Mouse (Mus musculus) T-cell, adult 2 months (primary cell): ENCODE measurements around the gene Calm3.

Experiments used
- DNase-seq: peaks from one replicate; pipeline ENCODE4 v3.0.0; 2022; ENCODE audit warnings: low spot score

The Calm3 gene

DNA sequence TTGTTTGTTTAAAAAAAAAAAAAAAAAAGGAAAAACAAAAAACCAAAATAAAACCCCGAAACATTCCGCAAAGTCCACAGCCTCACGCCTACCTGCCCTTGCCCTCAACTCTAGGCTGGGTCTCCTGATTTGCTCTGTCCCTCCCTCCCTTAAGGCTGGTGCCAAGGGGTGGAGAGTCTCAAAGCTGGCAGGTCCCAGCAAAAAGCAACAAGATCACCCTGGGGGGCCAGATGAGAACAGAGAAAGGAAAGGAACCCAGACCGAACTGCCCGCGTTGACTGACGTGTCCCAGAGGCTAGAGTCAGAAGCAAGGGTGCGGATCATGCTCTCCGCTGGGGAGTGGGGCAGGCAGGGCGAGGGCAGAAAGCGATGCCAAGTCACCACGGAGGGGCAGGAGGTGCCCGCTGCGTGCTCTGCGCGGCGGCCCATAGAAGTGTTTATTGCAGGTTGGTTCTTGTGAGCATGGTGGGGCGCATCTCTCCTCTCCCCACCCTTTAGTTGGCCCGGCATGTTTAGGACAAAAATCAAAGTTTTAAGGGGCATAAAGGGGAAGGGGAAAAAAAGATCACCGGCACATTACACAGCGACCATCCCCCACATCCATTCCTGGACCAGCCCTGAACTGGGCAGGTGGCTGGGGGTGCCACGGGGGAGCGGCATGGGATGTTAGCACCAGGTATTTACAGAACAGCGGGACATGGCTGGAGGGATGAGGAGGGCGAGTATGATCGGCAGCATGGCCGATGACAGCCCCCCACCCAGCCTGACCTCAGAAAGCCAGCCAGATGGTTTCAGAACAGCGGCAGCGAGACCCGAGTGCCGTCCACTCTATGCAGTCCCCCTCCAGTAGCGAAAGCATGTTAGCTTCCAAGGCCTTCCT, 8.2 kb downstream of the Calm3 start:
- DNase-seq, result no peak

DNA sequence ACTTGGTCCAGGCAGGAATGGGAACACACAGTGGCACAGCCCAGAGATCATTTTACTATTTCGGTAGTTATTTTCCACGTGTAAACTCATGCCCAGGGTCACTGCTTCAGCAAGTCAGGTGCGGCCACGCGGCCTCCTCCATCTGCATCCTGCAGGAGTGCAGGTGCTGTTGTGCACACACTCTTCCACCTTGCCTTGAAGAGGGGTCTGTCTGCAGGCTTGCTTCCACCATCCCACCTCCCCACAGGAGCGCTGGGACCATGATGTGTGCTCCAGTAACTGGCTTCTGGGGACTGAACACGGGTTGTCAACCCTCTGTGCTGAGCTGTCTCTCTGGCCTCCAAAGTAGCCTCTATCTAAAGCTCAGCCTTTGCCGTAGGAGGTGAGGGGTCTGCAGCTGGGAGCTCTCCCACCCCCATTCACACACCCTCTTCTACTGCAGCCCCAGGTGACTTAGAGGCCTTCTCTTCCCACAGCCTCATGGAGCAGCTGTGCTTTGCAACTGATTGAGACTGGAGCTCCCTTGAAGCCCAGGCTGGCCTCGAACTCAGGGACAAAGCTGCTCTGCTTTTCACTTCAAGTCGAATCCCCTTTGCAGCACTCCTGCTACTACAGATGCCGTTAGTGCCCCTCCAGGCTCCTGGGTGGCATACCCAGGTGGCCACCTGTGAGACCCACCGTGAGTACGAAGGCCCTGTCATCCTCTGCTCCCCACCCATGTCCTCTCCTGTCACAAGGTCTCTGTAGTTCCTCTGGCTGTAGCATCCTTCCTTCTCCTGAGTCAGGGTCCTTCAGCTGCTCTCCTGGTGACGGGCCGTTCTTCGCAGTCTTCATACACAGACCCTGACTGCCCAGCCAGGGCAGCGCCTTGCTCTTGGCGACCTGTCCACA, 9.2 kb downstream of the Calm3 start:
- DNase-seq, result no peak

DNA sequence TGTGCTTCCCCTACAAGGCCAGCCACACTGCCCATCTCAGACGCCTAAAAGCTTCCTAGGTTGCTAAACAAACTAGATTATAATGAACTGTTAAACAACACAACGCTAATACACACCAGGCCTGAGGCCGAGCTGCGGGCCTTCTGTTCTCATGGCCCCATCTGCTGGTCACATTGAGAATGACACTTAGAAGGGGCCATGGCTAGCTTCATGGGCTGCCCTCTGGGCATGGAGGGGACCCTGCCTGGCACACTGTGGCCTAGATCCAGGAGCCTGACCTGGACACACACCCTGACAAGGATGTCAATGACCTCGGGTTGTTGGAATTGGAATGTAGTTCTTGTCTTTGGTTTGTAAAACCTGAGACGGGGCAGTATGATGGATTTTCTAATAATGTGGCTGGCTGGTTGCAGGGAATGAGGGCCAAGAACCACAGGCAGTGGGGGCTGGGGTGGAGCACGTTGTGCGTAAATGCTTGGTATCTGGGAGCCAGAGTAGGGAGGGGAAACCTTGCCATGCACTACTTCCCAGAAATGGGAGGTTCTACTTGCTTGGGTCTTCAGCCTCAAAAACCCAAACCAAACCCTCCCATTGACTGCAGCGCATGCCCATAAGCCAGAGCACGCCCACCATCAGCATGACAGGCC, 10.0 kb downstream of the Calm3 start:
- DNase-seq, result peak; percentile 65

GRCm38 (mm10) chr7:16912360-16912759, 11.6 kb downstream of the Calm3 start:
- DNase-seq, result no peak

DNA sequence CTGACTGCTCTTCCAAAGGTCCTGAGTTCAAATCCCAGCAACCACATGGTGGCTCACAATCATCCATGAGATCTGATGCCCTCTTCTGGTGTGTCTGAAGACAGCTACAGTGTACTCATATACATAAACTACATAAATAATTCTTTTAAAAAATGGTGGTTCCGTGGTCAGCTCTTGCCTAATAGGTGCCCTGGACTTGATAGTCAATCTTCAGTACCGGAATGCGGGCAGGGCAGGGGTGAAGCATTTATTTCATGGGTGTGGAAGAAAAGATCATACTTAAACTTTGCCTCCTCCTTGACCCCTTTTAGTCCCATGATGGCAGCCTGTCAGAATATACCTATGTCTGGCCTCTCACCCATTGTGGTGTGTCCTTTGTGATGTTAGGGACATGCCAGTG, 12.0 kb downstream of the Calm3 start:
- no peak for DNase-seq

GRCm38 (mm10) chr7:16909909-16910308, 14.0 kb downstream of the Calm3 start:
- DNase-seq, result no peak

- no peak for DNase-seq
Measured at GRCm38 (mm10) chr7:16908859-16909258, 15.1 kb downstream of the Calm3 start.

- DNase-seq, result no peak
Measured at GRCm38 (mm10) chr7:16908367-16908766, 15.5 kb downstream of the Calm3 start.

GRCm38 (mm10) chr7:16907842-16908241, 16.1 kb downstream of the Calm3 start:
- DNase-seq, result no peak

- no peak for DNase-seq
Measured at GRCm38 (mm10) chr7:16906889-16907559, 16.9 kb downstream of the Calm3 start.

DNA sequence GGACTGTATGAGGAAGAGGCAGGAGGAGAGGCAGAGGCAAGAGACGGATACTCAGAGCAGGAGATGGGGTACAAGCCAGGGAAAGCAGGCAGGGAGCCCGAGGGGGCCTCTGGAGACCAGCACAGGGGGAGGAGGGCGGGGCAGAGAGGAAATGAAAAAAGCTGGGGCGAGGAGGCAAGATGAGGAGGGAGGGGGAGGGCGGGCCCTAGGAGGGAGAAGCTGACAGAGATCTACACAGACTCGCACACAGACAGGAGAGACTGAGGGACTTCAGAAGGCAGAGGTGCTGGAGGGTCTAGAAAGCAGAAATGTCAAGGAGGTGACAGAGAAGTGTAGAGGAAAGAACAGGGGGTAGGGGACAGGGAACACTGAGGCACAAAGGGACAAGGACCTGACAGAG, 17.6 kb downstream of the Calm3 start, which contains the start of gene Ptgir:
Gene Ptgir, plus strand, starts transcription at position 210 of the 400 bp plus-strand sequence.
- peak; percentile 27 for DNase-seq

- DNase-seq, result no peak
Measured at GRCm38 (mm10) chr7:16905491-16906021, 18.4 kb downstream of the Calm3 start.

DNA sequence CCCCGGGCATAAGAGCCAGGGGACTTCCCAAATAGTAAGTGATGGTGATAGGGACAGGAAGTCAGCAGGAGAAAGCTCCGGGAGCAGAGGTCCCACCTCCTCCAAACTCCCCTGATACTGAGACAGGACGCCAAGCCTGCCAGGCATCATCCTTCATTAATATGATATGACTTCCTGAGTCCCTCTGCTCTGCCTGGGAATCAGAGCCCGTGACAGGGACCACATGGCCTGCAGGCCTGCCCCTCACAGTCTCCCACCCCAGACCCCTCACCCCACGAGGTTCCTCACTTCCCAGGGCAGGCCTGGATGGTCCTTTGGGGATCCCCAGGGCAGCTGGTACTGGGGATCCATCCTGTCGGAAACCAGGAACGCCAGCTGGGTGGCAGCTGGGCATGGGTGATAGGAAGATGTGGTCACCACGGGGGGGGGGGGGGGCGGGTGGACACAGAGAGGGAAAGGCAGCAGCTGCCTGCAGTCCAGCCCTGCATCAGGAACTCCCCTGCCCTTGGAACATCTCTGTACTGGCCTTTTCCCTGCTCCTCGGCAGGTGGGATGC, 19.7 kb downstream of the Calm3 start:
- DNase-seq, result no peak

DNA sequence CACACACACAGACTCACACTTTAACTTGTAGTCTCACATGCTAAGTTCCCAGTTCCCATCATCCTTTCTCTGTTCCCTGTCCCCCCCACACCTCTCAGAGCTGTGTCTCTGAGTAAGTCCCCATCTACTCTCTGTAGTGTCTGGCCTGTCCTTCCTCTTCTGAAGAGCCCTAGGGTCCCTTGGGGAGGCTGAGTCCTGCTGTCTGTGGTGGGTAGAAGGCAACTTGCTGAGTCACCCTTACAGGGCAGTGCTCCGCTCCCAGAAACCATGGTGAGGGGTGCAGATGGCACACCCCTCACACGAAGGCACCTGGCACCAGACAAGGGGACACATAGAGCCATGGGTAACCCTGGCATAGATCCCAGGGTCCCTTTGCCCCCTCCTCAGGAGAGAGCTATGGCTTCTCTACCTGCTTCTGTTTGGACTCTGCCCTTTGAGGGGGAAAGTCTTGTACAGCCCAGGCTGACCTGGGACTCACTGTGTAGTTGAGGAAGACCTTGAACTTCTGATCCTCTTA, 20.4 kb downstream of the Calm3 start:
- DNase-seq, result no peak

DNA sequence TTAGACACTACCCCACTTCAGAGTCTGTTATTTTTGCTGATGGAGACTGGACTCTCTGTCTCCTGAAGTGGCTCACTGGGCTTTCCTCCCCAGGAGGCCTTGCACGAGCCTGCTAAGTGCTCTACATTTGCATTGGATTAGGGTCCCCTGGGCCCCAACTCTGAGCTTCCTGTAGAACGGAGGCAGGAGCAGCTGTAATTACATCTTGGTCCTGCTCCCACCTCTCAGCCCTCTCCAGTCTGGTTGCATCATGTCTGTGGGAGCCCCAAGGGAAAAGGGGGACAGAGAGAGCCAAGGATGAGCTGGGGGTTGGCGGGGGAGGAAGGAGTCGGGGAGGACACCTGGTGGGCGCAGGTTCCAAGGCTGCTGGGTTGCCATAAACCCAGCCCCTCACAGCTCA, 23.4 kb downstream of the Calm3 start:
- DNase-seq, result no peak

DNA sequence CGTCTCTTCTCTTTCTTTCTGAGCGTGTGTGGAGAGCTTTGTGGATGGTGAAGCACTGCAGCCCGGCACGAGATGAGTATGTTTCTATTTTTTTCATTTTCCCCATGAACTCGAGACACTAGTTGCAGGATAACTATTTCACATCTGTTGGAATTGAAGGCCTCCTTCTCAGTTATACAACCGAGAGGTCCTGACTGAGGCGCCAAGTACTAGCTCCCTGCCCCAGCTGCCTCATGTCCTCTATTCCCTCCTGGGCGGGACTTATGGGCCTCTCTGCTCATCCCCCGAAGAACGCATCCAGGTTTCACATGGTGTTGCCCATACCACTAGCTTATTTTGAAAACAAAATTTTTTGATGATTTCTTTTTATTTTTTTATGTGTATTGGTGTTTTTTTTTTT, 28.4 kb downstream of the Calm3 start:
- DNase-seq, result no peak

DNA sequence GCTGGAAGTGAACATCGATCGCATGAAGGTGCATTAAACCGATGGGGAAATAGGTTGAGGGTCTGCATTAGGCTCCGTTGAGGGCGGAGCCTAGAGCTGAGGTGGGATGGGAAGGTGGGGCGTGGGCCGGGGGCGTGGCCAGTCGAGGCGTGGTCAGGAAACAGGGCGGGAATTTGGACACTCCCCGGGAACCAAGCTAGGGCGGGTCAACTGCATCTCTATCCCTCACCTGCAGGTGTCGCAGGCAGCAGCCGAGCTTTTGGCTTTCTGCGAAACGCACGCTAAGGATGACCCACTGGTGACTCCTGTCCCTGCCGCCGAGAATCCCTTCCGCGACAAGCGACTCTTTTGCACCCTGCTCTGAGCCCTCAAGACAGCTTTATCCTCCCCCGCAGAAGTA, 28.9 kb downstream of the Calm3 start:
- peak; percentile 56 for DNase-seq

DNA sequence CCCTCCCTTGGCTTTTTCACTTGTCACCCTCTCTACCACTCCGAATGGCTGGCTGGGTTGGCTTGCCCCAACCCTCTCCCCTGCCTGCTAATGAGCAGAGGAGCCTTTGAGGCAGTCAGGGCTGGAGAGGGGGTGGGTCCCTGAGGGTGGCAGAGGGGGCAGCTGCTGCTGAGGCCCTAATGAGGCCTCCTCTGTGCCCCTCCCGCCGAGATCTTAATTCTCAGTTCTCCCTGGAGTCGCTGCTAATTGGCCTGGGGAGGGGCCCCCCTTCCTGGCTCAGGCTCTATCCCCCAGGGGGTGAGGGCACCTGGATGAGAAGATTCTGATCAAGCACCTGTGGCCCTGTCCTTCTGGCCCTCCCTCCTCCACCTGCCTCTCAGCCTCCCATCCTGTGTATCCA, 29.6 kb downstream of the Calm3 start:
- DNase-seq, result no peak

DNA sequence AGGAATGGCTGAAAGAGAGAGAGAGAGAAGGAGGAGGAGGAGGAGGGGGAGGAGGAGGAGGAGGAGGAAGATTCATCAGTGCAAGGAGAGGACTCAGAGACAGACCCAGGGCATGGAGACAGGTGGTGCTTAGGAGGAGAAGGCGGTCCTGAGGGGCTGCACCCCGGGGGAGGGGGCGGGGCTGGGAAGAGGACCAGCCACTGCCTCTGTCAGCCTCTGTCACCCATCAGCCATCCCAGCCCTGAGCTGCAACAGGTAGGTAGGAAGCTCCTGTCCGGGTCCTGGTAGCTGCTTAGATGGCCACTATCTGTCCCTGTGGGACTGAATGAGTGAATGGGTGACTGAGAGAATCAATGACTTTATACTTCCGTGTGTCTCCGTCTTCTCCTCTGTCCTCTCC, 30.3 kb downstream of the Calm3 start:
- no peak for DNase-seq

DNA sequence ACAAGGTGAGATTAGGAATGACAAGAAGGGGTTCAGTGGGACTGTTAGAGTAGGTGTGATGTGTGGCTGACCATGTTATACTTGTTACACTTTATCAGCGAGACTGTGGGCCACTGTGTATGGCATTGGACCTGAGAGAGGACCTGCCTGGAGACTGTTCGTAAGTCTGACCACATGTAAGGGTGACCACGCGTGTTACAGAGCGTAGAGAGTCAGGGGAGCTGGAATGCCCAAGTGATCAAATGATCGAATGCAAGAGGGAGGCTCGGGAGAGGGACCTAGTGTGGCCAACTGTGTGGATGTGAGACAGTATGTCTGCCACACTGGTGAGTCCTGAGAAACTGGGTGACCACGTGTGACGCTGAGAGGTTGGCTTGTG, 31.6 kb downstream of the Calm3 start:
- DNase-seq, result no peak
